Mouse (Mus musculus) gastrocnemius, postnatal 36 days (tissue): ENCODE measurements around the gene Cd207. TPM values are rescaled to one million over a fixed set of nuclear protein-coding genes. Genes with fewer than 3 reads are reported as not detected.
A peak's percentile ranks its signal among the peaks of the same experiment; 100 is the strongest.
"Not testable (repeated sequence)": the region's sequence is repeated elsewhere in the genome, so short reads cannot be mapped to it uniquely, and the experiment has no call there.

Source experiments
- DNase-seq, 2 experiments: peaks; one replicate each; pipeline ENCODE4 v3.0.0; 2022
- intact Hi-C: fragments of 180-260 bp; cut with DNase I; formaldehyde crosslinking; loops from one replicate; pipeline ENCODE4 v1.15.1; 2025
- total RNA-seq, 2 experiments: library from RNA; stranded (reverse); gene quantifications; 2 replicates each; pipeline ENCODE4 v1.2.3; 2021

Cd207 gene
- total RNA-seq, 2 experiments from 2014 or later: 0.18 TPM; not detected in 1

DNA sequence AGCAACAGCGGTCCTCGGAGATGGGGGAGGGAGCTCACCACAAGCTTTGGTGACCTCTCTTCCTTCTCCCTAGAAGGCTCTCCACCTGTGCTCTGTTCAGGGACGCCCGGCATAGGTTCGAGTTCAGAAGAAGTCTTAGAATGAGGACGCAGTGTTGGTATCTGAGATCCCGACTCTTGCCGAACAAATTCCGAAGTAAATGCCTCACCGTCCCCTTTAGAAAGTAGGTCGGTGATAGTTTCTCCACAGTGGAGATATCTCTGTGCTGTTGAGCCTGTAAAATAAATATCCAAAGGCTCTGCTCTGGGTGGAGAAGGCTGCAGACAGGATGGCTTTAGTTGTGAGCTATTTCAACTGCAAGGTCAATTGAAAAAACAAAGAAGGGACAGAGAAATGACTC, 23.3 kb upstream of the Cd207 start:
- DNase-seq: no peak
- intact Hi-C loops: no loop called here

DNA sequence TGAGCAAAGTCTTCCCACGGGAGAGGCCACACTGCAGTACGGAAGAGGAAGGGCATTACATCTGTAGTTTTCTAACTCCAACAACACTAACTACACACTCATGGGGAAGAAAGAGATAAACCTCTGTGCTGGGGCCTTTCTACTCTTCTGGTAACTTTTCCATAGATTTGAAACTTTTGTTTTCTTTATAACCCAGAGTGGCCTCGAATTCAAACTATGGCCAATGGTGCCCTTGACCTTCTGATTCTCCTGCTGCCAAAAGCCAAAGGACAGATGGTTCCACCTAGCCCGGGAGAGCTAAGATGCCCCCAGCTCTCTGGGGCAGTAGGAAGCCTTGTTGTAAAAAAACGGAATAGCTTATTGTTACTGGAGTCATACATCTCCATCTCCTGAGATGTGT, 22.3 kb upstream of the Cd207 start:
- no peak for DNase-seq
- intact Hi-C loops: no loop called here

DNA sequence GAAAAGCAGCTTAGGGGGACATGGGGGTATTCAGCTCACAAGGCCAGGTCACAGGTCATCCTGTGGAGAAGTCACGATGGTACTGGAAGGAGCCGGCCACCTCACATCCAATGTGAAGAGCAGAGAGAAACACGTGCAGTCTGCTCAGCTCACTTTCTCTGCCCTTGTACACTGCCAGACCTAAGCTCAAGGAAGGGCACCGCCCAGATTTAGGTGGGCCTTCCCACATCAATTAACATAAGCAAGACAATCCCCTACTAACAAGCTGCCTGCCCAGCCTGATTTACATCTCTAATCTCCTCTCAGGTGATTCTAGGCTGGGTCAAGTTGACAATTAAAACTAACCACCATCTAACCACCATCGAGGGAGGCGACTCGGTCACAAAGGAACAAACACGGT, 20.3 kb upstream of the Cd207 start:
- DNase-seq: no peak
- intact Hi-C loops: no loop called here

DNA sequence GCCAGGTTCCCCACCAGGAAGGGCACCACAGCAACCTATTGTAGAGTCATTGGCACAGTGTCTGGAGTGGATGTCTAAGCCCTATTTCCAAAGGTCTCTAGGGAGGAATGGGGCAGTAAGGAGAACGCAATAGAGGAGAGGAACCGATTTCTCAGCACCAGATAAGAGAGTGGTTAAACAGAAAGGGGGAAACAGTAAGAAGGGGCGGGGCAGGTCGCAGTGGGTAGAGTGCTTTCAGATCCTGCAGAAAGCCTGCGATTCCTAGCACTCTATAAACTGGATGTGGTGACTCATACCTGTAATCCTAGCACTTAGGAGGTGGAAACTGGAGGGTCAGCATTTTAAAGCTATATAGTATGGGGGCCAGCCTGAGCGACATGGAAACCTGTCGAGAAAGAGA, 19.0 kb upstream of the Cd207 start:
- DNase-seq: no peak
- intact Hi-C loops: no loop called here

DNA sequence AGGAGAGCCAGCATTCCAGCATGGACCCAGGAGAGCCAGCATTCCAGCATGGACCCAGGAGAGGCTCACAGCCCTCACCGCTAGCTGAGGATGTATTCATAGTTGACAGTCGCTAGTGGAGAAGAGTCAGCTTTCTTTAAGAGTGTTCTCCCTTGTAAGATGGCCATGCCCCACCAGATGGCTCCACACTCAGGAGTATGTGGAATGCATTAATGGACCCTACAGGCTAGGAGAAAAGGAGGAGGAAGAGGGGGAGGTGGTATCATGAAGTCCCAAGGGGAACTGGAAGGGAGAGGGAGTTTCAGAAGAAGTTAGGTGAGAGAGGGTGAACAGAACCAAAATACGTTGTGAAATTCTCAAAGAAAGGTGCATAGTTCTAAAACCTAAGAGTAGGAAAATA, 18.1 kb upstream of the Cd207 start:
- DNase-seq: no peak
- intact Hi-C loops: loop anchor here (2.0 kb wide), 1 partner anchor 35 kb away; no protein-coding TSS in a partner anchor

DNA sequence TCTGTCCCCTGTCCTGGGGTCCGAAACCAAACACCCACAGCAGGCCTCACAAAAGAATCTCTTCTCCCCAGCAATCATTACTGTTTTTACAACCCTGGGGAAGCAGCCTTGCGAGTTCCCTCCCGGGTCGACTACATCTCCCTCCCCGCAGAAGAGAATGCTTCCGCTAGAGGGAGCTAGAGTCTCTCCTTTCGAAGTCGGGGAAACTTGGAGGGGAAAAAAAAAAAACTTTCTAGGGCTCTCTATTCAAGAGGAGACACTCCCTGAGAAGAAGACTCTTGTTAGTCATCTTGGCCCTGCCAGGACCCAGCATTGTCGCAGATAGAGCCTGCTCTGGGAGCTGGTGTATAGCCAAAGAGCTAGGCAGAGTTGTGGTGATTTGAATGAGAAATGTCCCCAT, 16.2 kb upstream of the Cd207 start:
- intact Hi-C loops: loop anchor here (2.0 to 5.0 kb wide), 2 partner anchors 37 to 53 kb away; no protein-coding TSS in a partner anchor

DNA sequence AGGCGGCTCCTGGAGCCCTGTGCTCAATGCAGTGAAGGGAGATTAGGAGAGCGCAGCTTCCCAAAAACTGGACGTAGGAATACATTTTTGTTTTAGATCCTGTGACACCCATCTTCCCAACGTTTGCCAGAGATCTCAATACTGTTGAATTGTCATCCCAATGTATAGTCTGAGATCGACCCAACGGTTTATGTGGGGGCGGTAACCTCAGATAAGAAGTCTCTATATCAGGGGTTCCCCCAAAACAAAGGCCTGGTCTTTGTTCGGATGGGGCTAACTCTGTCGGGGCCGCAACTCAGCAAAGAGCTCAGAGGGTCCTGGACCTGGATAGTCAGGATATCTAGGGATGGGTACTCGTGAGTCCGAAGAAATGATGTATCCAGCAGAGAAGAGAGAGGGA, 15.3 kb upstream of the Cd207 start:
- DNase-seq: no peak
- intact Hi-C loops: loop anchor here (5.0 kb wide), 1 partner anchor 54 kb away; no protein-coding TSS in a partner anchor

More for the DNA sequence above, 16.2 kb upstream of the Cd207 start:
- no peak for DNase-seq

DNA sequence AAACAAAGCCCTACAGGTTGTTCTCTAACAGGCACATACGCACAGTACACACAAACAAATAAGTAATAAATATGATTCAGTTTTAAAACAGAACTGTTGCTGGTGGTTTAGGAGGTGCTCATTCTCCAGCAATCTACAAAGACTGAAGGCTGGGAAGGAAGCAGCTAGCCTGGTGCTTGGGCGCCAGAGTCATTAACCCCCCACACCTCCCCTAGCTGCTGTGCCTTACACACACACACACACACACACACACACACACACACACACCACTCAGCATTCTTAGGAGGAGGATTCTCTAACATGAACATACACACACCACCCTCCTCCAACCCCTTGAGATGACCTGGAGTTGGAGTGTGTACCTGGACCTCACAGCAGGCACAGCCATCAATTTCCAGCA, 13.3 kb upstream of the Cd207 start:
- DNase-seq: no peak
- intact Hi-C loops: loop anchor here (5.0 kb wide), 1 partner anchor 56 kb away; no protein-coding TSS in a partner anchor

DNA sequence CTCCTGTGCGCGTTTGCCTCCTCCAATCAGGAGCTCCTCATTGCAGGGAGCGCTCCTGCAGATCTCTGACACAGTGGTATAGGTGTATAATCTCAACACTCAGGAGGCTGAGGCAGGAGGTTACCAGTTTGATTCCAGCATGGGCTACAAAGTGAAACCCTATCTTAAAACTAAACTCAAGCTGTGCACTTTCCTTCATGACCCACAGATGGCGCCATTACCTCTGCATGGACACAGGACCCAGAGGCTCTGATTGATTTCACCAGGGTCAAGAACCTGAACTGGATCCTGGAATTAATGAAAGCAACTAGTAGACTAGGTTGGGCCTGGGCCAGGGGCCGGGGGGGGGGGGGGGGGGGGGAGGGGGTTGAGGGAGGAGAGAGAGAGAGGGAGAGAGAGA, 12.6 kb upstream of the Cd207 start:
- intact Hi-C loops: loop anchor here (5.0 kb wide), 1 partner anchor 57 kb away; no protein-coding TSS in a partner anchor
- no peak for DNase-seq

DNA sequence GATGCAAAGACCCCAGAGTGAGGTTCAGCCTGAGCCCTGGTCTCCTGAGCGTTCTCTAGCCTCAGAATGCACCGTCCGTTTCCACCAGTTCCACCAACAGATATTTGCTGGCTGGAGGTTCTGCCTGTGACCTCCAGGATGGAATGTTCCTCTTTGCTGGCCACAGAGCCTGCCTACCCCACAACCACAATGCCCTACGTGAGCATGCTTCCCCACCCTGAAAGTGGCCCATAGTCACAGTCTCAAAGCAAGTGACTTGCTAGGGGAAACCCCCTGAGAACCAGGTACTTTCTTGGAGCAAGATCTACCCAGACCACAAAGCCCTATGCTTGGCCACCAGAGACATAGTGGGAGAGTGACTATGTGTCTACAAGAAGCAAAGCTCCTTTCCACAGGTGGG, 11.7 kb upstream of the Cd207 start:
- DNase-seq: no peak

DNA sequence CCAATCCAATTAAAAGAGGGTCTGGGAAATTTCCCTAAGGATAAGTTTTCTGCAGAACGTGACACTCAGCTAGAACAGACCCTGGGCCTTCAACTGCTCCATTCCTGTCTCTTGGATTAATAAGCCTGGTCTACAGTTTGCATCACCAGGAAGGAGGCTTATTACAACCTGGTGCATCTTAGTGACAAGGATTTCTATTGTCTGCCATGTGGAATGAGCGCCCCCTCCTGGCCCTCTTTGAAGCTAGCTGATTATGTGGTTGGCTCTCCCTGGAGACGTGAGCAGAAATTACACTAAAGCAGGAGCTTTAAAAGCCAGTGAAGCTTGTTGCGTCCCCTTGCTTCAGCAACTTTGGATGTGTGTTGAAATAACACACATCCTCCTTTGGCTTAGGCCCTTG, 4.3 kb downstream of the Cd207 start:
- intact Hi-C loops: loop anchor here (2.0 to 10.0 kb wide), 2 partner anchors 91 to 319 kb away; no protein-coding TSS in a partner anchor
- DNase-seq: peak; percentile 21 to 37

More for the DNA sequence above, 11.7 kb upstream of the Cd207 start:
- intact Hi-C loops: no loop called here

DNA sequence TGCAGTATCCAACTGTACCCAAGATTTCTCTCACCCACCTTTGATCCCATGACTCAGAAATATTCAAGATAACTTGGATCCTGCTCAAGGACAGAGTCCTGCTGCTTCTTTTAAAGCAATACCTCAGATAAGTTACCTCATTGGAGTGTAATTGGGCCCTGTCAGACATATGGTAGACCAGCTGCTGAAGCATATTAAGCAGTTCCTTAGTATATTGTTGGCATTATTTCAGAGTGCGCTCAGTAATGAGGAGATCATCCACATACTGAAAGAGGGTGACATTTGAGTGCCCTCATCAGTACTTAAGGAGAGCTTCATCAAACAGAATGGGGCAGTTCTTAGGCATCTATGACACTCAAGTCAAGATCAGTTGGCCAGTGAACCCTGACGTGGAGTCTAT, 12.6 kb downstream of the Cd207 start:
- intact Hi-C loops: no loop called here
- no peak for DNase-seq

DNA sequence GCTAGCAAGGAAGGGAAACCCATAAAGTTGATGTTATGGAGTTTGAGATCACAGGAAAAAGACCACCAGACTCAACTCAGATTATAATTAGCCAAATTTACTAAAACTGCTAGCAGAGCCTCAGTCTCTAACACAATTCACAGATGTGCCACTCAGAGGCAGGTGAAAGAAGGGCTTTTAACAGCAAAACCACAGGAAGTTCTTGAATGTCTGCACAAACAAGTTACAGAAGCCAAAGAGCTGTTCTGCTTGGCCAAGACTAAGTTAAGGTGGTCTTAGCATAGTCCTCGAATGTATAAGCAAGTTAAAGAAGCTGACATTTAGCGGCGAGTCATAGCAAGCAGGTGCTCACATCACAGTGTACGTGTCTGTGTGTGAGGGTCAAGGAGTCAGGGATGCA, 16.8 kb downstream of the Cd207 start:
- no peak for DNase-seq
- intact Hi-C loops: no loop called here

DNA sequence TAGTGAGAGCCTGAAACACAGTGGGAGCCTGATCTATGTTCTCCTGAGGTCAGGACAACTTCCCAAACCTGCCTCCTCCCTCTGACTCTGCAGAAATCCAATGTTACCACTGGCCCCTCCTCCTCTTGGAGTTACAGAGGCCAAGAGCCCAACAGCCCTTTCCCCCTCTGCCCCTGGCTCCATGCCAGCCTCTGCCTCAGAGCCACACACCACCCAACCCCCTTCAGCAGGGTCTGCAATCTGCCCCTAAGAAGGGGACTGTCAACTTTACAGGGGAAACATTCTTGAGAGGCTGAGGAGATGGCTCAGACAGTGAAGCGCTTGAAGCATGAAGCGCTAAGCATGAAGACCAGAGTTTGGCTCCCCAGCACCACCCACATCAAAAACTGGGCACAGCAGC, 21.6 kb downstream of the Cd207 start, which contains the start of gene Clec4f:
Clec4f (minus strand) TSS at position 101 of the 400 bp plus-strand sequence.
- DNase-seq: no peak
- intact Hi-C loops: no loop called here

DNA sequence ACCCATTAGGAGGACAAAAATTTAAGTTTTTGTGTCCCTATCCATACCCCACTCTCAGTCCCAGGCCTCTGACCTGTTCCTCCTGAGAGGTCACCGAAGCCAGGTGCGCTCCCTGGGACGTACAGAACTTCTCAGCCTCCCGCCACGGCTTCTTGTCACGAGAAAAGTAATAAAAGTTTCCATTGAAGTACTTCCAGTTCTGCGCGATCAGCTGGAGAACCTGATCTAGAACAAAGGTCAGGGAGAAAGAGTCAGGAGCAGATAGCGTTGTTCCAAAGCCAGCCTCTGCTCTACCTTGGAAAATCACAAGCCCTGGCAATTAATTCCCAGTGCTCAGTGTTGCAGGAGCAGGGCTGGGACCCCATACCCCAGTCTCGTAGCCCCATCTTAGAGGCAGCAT, 30.9 kb downstream of the Cd207 start:
- intact Hi-C loops: no loop called here
- DNase-seq: no peak

DNA sequence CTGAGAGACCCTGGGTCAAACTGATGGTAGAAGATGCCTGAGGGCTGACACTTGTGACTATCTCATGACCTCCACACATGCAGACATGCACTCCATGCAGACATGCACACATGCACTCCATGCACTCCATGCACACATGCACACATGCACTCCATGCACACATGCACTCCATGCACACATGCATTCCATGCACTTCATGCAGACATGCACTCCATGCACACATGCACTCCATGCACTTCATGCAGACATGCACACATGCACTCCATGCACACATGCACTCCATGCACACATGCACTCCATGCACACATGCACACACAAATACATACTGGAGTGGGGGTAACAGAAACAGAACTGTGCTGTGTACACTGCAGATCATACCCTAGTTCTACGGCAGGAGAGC, 42.3 kb downstream of the Cd207 start:
- intact Hi-C loops: no loop called here
- DNase-seq: no peak

DNA sequence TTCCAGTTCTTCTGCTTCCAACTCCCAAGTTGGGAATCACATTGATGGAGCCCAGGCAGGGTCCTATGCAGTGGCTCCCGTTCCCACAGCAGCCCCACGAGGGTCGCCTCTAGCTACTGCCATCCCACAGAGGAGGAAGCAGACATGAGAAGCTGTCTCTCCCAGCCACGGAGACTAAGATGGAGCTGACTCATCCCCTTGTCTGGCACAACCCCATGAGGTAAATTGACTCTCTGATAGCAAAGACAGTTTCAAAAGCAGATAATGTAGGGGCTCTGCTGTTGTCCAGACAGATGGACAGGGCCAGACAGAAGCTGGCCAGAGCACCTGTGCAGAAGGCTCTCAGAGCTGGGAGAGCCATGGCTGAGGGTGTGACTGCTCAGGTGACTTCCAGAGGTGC, 43.0 kb downstream of the Cd207 start:
- DNase-seq, intact Hi-C loops: not testable (repeated sequence)

DNA sequence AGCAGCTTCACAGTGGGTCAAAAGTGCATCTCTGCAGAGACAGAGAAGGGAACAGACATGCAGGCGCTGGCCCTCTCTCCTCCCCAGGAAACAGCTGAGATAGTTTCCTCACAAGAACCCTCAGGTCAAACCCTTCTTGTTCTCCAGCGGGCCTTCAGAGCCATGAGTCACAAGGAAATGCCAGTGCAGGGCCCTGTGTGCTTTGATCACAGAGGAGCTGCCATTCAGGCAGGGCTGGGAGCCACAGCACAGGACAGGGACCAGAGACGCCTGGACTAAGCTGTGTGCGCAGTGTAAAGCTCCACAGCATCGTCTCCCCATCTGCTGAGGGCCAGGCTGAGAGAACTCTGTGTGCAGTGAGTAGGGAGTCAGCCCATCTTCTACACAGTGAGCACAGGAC, 43.6 kb downstream of the Cd207 start:
- intact Hi-C loops, DNase-seq: not testable (repeated sequence)

DNA sequence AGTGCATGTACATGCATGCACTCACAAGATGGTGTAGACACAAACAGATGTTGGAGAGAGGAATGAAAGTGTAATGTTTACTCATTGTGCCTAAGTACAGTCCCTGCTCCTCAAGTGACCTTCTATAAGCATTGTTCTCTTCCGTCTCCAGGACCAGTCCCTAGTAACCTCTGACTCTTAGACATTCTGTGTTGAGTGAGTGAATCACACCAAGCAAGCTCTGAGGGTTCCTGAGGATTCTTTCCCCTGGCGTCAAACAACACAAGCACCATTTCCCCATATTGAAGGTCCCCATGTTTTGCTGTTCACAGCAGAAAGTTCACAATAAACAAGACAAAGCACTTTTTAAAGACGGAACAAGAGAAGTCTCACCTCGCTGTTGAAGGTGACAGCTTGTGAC, 45.8 kb downstream of the Cd207 start:
- DNase-seq: no peak
- intact Hi-C loops: no loop called here

DNA sequence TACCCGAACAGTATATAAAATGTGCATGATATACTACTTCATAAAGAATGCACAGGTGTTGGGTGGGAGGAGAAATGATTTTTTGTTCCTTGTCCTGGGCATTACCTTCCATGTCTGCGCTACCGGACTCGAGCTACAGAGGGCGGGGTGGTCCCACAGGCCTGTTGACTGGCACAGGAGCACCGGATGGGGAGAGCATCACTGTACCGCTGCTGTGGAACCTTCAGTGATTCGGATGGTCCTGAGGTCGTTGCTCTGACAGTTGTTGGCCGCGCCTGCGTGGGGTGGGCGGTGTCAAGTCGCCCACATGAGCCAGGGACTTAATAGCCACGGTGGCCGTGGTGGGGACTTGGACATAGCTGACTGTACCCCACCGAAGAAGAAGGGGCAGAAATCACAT, 50.9 kb downstream of the Cd207 start:
- intact Hi-C loops: no loop called here
- DNase-seq: no peak
